Mouse (Mus musculus) thymus, adult 2 months (tissue): ENCODE measurements around the gene Rpl3. TPM values are rescaled to one million over a fixed set of nuclear protein-coding genes. Genes with fewer than 3 reads are reported as not detected.
A peak's percentile ranks its signal among the peaks of the same experiment; 100 is the strongest.

Experiments
- DNase-seq: peaks from one replicate; pipeline ENCODE4 v3.0.0; 2021
- H3K27ac ChIP-seq: fragments of 200-500 bp; 2 replicates; pipeline ENCODE4 v1.5.1; 2012; ENCODE audit warnings: low read length, control low read depth; ENCODE audit not compliant: control insufficient read depth, insufficient read depth
- H3K27me3 ChIP-seq: fragments of 200-500 bp; 2 replicates; pipeline ENCODE4 v1.6.1; 2012; ENCODE audit warnings: mild to moderate bottlenecking, low read length, moderate library complexity, mixed read lengths; ENCODE audit not compliant: control insufficient read depth, insufficient read depth
- H3K36me3 ChIP-seq: fragments of 200-500 bp; 2 replicates; pipeline ENCODE4 v1.6.1; 2012; ENCODE audit warnings: mild to moderate bottlenecking, low read length, moderate library complexity; ENCODE audit not compliant: control insufficient read depth, insufficient read depth
- H3K4me1 ChIP-seq: fragments of 200-500 bp; replicated peaks from 2 replicates; pipeline ENCODE4 v1.6.1; 2012; ENCODE audit warnings: low read length; ENCODE audit not compliant: control insufficient read depth, insufficient read depth
- H3K4me3 ChIP-seq: fragments of 200-500 bp; 2 replicates; pipeline ENCODE4 v1.5.1; 2012; ENCODE audit warnings: mild to moderate bottlenecking, low read length, control low read depth, moderate library complexity; ENCODE audit not compliant: control insufficient read depth, insufficient read depth
- CTCF ChIP-seq: fragments of 200-500 bp; IDR thresholded peaks from 2 replicates; pipeline ENCODE4 v1.5.1; 2012; ENCODE audit warnings: mild to moderate bottlenecking, control low read depth, low read length, moderate library complexity, borderline replicate concordance; ENCODE audit not compliant: control insufficient read depth, poor library complexity, insufficient read depth; ENCODE audit errors: extremely low read depth
- POLR2A ChIP-seq: fragments of 200-500 bp; IDR thresholded peaks from 2 replicates; pipeline ENCODE4 v1.6.1; 2012; ENCODE audit warnings: mild to moderate bottlenecking, low read length, control low read depth, moderate library complexity; ENCODE audit not compliant: control insufficient read depth, poor library complexity, insufficient read depth; ENCODE audit errors: extremely low read depth
- WGBS: fragments of 180-500 bp; shearing (Covaris S2); methylation state at CpG from one replicate; pipeline ENCODE4 v1.1.7; 2018; 5-methylcytosine and 5-hydroxymethylcytosine counted together
- polyA plus RNA-seq: library from polyadenylated mRNA; depleted of rRNA; stranded (reverse); fragments of >200 nt; gene quantifications from 2 replicates; pipeline ENCODE4 v1.2.3, GENCODE M21; 2012

The Rpl3 gene
- polyA plus RNA-seq, 1 experiment: 627 TPM

- 92% methylated on average over 7 of the region's 7 CpGs for WGBS
- no peak for DNase-seq
- TF ChIP-seq CTCF (no peak), POLR2A (no peak)
- Histone ChIP-seq H3K27ac (no peak overlapping the region), H3K4me1 (peaks cover 19% of the 10 kb centered on the region), H3K36me3 (no peaks in the 10 kb centered on the region), H3K27me3 (no peaks in the 10 kb centered on the region), H3K4me3 (no peak overlapping the region)
These were observed 33.5 kb downstream of the Rpl3 start for GRCm38 (mm10) chr15:80058151-80058550.

- TF ChIP-seq CTCF: no peak
- no peak for TF ChIP-seq POLR2A
- DNase-seq: no peak
- WGBS: 88% methylated on average over 7 of the region's 7 CpGs
- H3K27me3 ChIP-seq: no peaks in the 10 kb centered on the region
- no peaks in the 10 kb centered on the region for H3K36me3 ChIP-seq
- peaks cover 42% of the 10 kb centered on the region for H3K4me1 ChIP-seq
- H3K4me3 ChIP-seq: no peak overlapping the region
- H3K27ac ChIP-seq: no peak overlapping the region
These were observed 37.5 kb downstream of the Rpl3 start for GRCm38 (mm10) chr15:80054034-80054710.

- H3K4me3 ChIP-seq: no peak overlapping the region
- H3K36me3 ChIP-seq: no peaks in the 10 kb centered on the region
- no peaks in the 10 kb centered on the region for H3K27me3 ChIP-seq
- TF ChIP-seq POLR2A (no peak), CTCF (no peak)
- H3K4me1 ChIP-seq: peaks cover 49% of the 10 kb centered on the region
- WGBS: 93% methylated on average over 8 of the region's 8 CpGs
- DNase-seq: no peak
- no peak overlapping the region for H3K27ac ChIP-seq
These were observed 38.2 kb downstream of the Rpl3 start for GRCm38 (mm10) chr15:80053381-80054033.

GRCm38 (mm10) chr15:80051782-80052181 is 39.9 kb downstream of the Rpl3 start:
- Histone ChIP-seq H3K36me3 (no peaks in the 10 kb centered on the region), H3K4me3 (no peak overlapping the region), H3K27me3 (no peaks in the 10 kb centered on the region), H3K27ac (peak overlapping the region; percentile 65), H3K4me1 (peaks cover 64% of the 10 kb centered on the region)
- WGBS: 20% methylated on average over 9 of the region's 9 CpGs
- peak; percentile 46 for DNase-seq
- TF ChIP-seq CTCF (no peak), POLR2A (no peak)

- 88% methylated on average over 19 of the region's 19 CpGs for WGBS
- Histone ChIP-seq H3K4me3 (no peak overlapping the region), H3K27ac (peak overlapping the region; percentile 65), H3K27me3 (no peaks in the 10 kb centered on the region), H3K36me3 (no peaks in the 10 kb centered on the region), H3K4me1 (peaks cover 64% of the 10 kb centered on the region)
- no peak for TF ChIP-seq POLR2A
- TF ChIP-seq CTCF: no peak
- DNase-seq: no peak
These were observed 40.4 kb downstream of the Rpl3 start for GRCm38 (mm10) chr15:80051092-80051761.

GRCm38 (mm10) chr15:80050093-80050492 is 41.6 kb downstream of the Rpl3 start:
- H3K4me1 ChIP-seq: peaks cover 64% of the 10 kb centered on the region
- WGBS: 23% methylated on average over 4 of the region's 4 CpGs
- TF ChIP-seq POLR2A (no peak), CTCF (no peak)
- DNase-seq: peak; percentile 74
- H3K27ac ChIP-seq: peak overlapping the region; percentile 88
- no peaks in the 10 kb centered on the region for H3K27me3 ChIP-seq
- H3K36me3 ChIP-seq: no peaks in the 10 kb centered on the region
- H3K4me3 ChIP-seq: no peak overlapping the region
